Mouse (Mus musculus) liver, embryonic 14.5 days (tissue): Measurements from ENCODE around the gene Get4.

Experiments used
- CTCF ChIP-seq: IDR thresholded peaks from 2 replicates; pipeline ENCODE4 v1.5.1; 2016; ENCODE audit warnings: antibody characterized with exemption, low read depth, control low read depth
- EP300 ChIP-seq: IDR thresholded peaks from 2 replicates; pipeline ENCODE4 v1.6.1; 2016; ENCODE audit warnings: antibody characterized with exemption, low read depth

DNA sequence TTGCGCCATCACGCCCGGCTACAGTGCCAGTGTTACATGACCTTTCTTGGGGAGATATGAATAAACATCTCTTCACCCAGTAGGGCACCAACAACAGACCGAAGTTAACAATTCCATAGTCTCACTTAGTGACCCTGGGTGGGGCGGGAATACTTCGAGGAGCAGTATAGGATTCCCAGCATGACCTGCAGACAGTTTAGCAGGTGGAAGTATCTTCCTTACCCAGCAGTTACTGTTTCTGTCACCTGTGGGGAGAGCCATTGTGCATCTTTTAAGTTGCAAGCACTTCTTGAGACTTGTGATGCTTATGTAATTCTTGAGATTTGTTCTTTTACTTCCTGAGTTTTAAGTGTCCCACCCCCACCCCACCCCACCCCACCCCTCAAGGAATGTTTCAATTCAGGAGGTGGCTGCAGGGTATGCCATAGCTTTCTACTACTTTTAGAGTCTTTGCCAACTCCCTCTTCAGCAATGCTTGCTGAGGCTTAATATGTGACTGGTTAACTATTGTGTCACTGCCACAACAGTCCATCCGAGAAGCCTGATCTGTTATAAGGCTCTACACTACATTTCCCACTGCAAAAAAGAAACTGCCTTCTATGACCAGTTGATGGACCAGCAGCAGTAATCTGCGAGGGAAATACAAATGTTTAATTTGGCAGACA is 6.4 kb downstream of the Get4 start:
- no peak for TF ChIP-seq CTCF
- no peak for TF ChIP-seq EP300
